Mouse (Mus musculus) left cerebral cortex, postnatal 36 days (tissue): ENCODE measurements around the gene Nup62. TPM values are rescaled to one million over a fixed set of nuclear protein-coding genes. Genes with fewer than 3 reads are reported as not detected.

ENCODE experiments used
- DNase-seq, 2 experiments: peaks; one replicate each; pipeline ENCODE4 v3.0.0; 2021 to 2022; ENCODE audit warnings: low spot score in 2 of 2, mixed read lengths in 1 of 2
- intact Hi-C: fragments of 180-260 bp; cut with DNase I; formaldehyde crosslinking; loops from one replicate; pipeline ENCODE4 v1.15.1; 2025
- total RNA-seq, 2 experiments: library from RNA; stranded (reverse); gene quantifications; 2 replicates each; pipeline ENCODE4 v1.2.3; 2021

The Nup62 gene
- total RNA-seq, 2 experiments from 2014 or later = 28.1 to 32.2 TPM

DNA sequence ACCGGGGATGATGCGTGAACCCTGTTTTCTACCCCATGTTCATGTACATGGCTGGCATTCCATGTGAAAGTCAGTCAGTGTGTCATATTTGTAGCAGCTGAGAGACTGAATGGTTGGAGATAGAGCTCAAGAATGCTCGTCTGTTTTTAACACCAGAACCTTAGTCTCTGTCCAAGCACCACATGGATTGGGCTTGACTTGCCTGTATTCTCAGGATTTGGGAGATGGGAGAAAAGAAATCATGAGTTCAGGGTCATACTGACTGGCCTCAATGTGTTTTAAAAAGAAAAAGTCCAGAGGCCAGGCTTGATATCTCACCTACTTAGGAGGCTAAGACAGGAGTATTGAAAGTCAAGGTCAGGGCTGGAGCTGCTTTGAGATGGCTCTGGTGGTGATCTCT lies 1.6 kb downstream of the Nup62 start:
- intact Hi-C loops = no loop called here

DNA sequence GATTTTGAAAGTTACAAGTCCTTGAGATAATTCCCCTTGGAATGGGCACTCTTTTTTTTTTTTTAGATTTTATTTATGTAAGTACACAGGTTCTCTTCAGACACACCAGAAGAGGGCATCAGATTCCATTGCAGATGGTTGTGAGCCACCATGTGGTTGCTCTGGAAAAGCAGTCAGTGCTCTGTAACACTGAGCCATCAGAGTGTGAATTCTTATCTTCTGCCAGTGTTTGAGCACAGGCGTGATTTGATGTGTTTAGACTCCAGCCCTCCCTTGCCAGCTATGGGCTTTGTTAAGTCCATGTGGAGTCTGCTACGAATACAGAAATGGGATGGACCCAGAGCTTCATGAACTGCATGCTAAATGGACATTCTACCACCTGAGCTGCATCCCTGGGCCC lies 2.3 kb downstream of the Nup62 start:
- intact Hi-C loops = no loop called here
- DNase-seq = no peak

More for the DNA sequence above, 1.6 kb downstream of the Nup62 start:
- DNase-seq = no peak

DNA sequence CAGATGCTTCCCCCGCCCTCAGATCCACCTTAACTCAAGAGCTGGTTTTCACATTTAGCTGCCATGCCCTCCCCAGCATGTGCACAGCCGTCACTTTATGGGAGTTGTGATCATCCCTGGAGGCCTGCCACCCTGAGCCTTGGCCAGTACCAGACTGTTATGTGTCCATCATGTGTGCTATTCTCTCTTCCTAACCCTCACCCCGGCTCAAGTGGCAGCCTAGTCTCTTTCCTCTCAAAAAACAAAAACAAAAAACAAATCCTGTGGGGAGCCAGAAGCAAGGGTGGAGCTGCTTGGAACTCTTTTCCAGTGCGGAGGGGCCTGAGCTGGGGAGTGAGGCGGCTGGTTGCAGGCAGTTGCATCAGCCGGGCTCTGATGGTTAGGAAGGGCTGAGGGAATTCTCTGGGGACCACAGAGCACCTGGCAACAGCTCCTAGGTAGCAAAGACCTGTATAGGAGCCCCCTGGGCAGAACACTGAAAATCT lies 2.9 kb downstream of the Nup62 start:
- no peak for DNase-seq
- intact Hi-C loops = no loop called here

DNA sequence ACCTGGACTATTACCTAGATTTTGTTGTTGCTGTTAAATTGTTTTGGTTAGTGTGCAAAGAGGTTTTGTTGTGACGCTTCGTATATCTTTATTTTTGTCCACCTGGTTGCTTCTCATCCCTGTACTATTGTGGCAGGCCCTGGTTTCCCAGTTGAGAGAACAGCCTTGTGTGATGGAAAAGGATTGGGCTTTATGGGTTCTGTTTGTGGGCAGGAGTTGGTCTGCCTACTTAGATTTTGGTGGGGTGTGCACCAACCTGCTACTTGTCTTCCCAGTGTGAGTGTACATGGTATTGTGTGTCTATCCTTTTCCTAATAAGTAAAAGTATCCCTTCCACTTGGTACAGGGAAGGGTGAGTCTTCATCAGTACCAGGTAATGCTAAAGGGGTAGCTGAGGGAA lies 3.5 kb downstream of the Nup62 start:
- no peak for DNase-seq
- intact Hi-C loops = no loop called here

DNA sequence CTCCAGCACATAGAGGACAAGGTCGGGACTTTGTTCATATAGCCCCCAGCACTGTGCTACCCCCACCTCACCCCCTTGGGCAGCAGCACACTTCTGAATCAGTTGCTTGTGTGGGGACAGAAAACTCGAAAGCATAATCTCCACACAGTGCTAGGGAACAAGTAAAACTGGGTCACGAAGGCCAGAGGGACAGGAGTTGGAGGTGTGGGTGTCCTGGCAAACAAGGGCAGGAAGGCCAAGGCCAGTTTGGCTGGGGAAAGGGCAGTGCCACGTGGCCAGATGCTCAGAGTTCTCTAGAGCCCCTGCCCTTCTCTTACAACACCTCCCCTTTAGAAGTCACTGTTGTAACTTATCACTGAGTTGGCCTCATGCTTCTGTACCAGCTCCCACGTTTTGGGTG lies 4.0 kb downstream of the Nup62 start:
- intact Hi-C loops = no loop called here
- no peak for DNase-seq

DNA sequence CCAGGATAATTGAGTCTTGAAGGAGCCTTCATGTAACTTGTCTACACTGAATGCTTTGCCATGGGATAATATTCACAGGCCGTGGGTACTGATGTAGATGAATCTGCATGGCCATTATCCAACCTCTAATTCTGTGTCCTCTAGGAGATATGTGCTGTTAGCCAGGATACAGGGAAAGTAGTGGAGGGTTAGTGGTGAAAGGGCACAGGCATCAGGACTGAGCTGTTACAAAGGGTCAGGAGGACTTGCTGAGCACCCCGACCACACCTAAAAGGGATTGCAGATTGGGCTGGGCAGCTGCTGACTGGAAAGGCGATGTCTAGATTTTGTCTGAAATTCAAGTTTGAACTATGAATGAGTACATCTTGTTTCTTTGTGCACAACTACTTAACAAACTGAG lies 4.6 kb downstream of the Nup62 start:
- intact Hi-C loops = no loop called here
- no peak for DNase-seq

DNA sequence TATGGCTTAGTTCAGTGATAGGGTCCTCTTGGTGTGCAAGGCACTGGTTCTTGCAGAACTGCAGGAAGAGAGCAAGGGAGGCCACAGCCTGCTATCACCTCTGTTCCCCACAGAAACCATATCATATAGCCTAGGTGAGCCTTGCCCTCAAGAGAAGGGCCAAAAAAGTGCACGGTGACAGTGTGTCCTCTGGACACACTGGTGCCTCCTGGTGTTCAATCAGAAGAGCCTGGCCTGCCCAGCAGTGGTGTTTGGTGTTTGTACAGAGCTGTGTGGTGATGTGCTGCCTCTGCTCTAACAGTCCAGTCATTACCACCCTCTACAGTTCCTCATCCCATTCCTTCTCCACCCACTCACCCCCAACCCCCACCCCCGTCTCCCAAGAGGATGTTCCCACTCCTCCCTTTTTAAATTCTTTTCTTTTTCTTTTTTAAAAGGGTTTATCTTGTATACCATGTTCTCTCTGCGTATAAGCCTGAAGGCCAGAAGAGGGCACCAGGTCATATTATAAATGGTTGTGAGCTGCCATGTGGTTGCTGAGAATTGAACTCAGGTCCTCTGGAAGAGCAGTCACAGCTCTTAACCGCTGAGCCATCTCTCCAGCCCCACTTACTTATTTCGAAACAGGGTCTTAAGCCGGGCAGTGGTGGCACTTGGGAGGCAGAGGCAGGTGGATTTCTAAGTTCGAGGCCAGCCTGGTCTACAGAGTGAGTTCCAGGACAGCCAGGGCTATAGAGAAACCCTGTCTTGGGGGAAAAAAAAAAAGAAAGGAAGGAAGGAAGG lies 6.0 kb downstream of the Nup62 start:
- intact Hi-C loops = no loop called here
- DNase-seq = peak in 1 of 2 experiments; percentile 1

DNA sequence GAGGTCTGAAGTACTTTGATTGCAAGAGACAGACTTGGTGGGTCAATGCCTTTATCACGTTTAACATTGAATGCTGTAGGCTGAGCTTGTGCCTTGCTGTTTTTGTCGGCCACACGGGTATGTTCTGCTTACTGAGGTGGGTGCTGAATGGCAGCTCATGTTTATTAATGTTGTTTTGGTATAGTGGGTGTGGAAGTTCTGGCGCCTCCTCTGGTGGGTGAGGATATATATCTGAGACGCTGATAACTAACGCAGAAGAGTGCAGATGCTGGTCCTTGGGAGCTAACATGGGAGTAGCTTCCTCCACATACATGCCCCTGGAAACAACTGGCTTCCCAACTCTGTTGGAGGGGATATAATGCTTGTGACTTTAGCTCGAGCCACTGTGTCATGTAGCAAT lies 7.5 kb downstream of the Nup62 start:
- no peak for DNase-seq
- intact Hi-C loops = no loop called here

DNA sequence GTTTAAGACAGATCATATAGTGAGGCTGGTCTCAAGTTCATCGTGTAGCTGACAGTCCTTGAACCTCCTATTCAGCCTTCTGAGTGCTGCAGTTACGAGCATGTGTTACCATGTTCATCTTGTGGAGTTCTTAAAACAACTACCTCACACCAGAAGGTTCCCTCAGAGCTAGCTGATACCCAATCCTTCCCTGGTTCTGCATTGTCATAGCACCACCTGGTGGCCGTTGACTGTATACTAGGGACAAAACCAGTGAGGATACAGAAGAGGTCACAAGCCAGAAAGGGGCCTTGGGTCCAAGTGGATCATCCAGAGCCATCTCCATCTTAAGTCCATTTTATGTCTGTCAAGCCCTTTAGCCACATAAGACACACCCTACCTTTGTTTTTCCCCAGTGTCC lies 9.0 kb downstream of the Nup62 start:
- peak; percentile 62 to 79 for DNase-seq

DNA sequence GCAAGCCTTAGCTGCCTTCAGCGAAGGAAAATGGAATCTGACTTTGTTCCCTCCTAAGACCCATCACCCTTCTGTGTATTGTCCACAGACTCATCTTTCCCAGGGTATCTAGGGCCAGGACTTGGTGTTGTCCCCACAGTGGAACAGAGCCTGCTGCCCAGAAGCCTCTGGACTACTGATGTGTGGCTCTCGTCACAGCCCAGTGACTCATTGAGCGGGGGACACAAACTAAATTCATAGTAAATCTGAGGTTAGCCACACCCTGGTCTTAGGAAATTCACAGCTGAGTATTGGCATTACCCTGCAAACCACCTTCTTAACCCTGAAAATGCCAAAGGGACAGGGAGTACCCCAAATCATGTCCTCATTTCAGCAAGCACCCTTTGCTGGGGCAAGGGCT lies 10.9 kb downstream of the Nup62 start:
- intact Hi-C loops = no loop called here
- no peak for DNase-seq

More for the DNA sequence above, 9.0 kb downstream of the Nup62 start:
- intact Hi-C loops = loop anchor here (2.0 kb wide), 1 partner anchor 100 kb away; no protein-coding TSS in a partner anchor

DNA sequence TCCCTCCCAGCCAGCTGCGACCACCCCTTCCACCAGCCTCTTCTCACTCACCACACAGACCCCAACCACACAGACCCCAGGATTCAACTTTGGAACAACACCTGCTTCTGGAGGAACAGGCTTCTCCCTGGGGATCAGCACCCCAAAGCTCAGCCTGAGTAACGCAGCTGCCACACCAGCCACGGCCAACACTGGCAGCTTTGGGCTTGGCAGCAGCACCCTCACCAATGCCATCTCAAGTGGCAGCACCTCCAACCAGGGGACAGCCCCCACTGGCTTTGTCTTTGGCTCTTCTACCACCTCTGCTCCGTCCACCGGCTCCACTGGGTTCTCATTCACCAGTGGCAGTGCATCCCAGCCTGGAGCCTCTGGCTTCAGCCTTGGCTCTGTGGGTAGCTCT lies 12.8 kb downstream of the Nup62 start:
- DNase-seq = no peak
- intact Hi-C loops = no loop called here

DNA sequence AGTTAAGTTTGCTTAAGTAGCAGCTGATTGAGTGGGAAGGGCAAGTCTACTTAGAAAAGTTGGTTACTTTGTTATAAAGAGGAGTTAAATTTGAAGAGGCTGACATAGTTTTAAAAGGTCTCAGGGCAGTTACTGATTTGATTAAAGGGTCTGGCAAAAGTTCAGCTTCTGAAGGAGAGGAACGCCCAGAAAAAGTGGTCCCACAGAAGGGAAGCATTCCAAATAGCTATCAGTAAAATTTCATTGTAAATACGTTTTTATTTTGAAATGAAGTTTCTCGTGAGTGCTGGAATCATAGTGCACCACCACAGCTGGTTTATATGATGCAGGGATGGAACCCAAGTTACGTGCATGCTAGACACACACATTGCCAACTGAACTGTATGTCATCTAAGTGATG lies 16.9 kb downstream of the Nup62 start:
- no peak for DNase-seq
- intact Hi-C loops = no loop called here

DNA sequence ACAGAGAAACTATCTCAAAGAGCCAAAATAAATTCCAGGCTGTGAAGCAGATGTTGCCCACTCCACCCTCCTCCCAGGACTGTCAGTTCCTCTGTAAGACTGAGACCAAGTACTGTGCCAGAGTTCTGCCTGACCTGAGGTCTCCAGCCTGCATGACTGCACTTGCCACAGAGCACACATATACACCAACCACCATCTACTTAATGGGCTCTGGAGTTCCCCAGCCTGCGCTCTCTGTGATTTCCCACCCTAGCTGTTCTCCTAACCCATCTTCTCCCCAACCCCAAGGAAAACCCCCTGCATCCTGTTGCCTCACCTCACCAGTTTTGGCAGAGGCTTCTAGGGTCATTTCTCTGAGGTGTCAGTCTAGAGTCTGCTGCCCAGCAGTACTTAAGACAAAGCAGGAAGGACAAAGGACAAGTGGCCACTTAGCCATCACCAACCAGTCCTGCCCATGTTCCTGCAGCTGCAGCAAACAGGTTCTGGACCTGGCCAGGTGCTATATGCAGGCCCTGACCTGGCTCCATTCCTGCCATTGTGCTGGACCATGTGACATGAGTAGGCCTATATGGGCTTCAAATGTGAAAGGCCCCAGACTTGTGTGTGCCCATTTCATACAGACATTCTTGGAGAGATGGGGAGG lies 19.6 kb downstream of the Nup62 start:
- intact Hi-C loops = no loop called here
- DNase-seq = no peak

DNA sequence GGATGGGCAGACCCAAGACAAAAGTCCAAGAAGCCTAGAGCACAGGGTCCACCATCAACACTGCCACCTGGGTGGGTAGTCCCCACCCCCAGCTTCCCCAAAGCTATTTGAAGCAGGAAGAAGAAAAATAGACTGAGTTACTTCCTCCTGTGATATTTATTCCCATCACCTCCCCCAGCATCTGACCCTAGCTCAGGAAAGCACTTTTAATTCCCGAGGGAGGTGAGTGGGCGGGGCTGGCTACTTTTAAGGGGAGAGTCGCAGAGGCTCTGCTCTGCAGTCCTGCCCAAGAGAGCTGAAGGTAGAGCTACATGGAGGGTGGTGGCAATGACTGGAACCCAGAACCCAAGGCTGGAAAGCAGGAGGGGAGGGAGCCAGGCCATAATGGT lies 20.1 kb downstream of the Nup62 start:
- no peak for DNase-seq
- intact Hi-C loops = no loop called here

DNA sequence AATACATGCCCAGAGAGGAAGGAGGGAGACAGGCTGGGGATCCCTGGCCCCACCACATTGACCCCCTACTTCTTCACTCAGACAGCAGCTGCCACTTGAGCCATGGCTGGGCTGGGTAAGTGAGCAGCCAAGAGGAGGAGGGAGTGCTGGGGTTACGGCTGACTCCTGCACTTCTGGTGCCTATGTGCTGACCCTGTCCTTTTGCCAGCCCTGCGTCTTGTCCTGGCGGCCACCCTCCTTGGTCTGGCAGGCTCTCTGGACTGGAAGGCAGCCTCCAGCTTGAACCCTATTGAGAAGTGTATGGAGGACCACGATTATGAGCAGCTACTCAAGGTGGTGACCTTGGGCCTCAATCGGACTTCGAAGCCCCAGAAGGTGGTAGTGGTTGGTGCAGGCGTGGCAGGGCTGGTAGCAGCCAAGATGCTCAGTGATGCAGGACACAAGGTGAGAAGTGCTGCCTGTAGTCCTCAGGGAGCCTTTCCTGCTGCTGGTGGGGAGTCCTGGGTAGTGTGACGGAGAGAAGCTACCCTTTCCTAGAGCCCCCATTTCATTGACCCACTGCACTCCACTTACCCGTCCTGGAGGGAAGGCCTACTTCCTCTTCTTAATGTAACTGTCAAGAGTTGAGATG lies 20.6 kb downstream of the Nup62 start:
- intact Hi-C loops = no loop called here
- no peak for DNase-seq

DNA sequence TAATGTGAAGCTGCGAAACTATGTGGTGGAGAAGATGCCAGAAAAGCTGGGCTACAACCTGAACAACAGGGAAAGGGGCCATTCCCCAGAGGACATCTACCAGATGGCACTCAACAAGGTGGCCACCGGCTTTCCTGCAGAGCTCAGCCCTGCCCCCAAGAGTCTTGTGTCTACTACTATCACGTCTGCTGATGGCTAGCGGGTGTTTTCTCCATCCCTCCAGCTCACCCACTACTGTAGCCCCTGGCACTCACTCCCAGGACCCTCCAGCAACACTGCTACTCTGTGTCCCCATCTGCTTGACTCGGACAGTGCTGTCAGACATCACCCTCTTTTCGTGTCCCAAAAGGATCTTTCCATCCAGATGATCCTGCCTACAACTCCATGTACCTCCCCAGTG lies 22.2 kb downstream of the Nup62 start:
- intact Hi-C loops = no loop called here
- DNase-seq = no peak

DNA sequence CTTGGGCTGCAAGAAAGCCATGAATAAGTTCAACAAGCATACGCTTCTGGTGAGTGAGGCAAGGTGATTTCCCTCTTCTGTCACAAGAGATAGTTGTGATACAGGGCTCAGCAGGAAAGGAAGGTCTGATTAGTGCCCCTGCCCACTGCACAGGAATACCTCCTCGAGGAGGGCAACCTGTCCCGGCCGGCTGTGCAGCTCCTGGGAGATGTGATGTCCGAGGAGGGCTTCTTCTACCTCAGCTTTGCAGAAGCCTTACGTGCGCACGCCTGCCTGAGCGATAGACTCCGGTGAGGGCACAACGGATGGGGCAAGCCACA lies 23.2 kb downstream of the Nup62 start:
- intact Hi-C loops = no loop called here
- DNase-seq = no peak

DNA sequence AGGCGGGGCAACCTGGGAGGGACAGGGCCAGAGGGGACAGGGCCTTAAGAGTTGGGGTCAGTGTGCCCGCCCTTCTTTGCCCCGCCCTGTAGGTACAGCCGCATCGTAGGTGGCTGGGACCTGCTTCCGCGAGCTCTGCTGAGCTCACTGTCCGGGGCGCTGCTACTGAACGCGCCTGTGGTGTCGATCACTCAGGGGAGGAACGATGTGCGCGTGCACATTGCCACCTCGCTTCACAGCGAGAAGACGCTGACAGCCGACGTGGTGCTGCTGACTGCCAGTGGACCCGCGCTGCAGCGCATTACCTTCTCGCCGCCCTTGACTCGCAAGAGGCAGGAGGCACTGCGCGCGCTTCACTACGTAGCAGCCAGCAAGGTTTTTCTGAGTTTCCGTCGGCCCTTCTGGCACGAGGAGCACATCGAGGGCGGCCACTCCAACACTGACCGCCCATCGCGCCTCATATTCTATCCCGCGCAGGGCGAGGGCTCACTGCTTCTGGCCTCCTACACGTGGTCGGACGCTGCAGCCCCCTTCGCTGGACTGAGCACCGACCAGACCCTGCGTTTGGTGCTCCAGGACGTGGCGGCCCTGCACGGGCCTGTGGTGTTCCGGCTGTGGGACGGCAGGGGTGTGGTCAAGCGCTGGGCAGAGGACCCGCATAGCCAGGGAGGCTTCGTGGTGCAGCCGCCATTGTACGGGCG lies 23.8 kb downstream of the Nup62 start:
- peak in 1 of 2 experiments; percentile 55 for DNase-seq
- intact Hi-C loops = no loop called here

DNA sequence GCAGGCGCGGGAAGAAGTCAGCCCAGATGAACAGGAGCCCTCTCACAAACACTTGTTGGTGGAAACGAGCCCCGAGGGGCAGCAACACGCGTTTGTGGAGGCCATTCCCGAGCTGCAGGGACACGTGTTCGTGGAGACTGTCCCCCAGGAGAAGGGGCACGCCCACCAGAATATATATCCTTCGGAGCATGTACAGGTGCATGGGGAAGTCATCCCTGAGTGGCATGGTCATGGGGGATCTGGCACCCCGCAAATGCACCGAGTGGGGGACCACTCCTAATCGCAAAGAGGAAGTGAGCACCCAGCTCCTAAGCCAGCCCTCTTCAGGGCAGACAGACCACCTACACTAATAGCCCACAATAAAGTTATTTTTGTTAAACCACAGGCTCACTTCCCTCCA lies 24.5 kb downstream of the Nup62 start:
- intact Hi-C loops = no loop called here
- DNase-seq = no peak

DNA sequence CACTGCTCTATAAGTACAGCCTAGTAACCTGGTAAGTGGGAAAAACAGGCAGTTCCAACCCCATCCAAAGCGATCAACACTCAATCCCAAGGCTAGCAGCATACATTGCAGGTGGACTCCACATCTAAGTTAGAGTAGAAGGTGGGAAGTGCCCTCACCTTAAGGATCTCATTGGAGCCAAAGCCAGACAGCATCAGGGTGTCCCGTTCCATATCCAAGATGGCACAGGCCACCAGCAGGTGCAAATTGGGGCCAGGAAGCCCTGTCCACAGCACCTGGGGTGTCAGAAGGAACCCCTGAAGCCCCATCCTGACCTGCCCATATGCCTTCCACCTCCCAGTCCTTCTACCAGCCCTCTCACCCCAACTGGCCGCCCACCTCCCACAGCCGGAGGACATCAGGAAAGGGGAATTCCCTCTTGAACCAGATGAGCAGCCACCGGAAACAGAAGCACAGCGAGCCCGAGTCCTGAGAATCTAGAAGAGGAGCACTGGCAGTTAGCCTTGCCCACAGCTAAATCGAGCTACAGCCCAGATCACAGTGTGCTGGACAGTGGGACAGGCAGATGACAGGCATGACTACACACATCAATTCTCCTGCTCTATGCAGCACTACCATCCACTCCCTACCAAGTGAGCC lies 26.1 kb downstream of the Nup62 start:
- no peak for DNase-seq
- intact Hi-C loops = no loop called here
